Mouse (Mus musculus) midbrain, embryonic 16.5 days (tissue): ENCODE measurements at regions not wholly inside any gene's neighbourhood (a gene's known extent, or its start where the extent isn't known, plus 50 kb on each side); places are given as distances from the start of the nearest gene placed in this dataset.

Source experiments
- ATAC-seq: fragments of 200-750 bp; cut with Nextera tagmentation; 2 replicates; pipeline ENCODE4 v1.8.0; 2017; ENCODE audit warnings: moderate TSS enrichment
- H3K27ac ChIP-seq: fragments of 300-500 bp; sonication (generic); 2 replicates; pipeline ENCODE4 v1.5.1; 2014; ENCODE audit warnings: mild to moderate bottlenecking, low read length, mixed read lengths
- H3K27me3 ChIP-seq: fragments of 300-500 bp; sonication (generic); 2 replicates; pipeline ENCODE4 v1.6.1; 2014; ENCODE audit warnings: low read depth, low read length, mixed read lengths; ENCODE audit not compliant: control insufficient read depth, insufficient read depth
- H3K36me3 ChIP-seq: fragments of 300-500 bp; sonication (generic); 2 replicates; pipeline ENCODE4 v1.6.1; 2014; ENCODE audit warnings: mild to moderate bottlenecking, low read length, moderate library complexity, mixed read lengths; ENCODE audit not compliant: control insufficient read depth, insufficient read depth
- H3K4me1 ChIP-seq: fragments of 300-500 bp; sonication (generic); 2 replicates; pipeline ENCODE4 v1.6.1; 2014; ENCODE audit warnings: mild to moderate bottlenecking, low read length, mixed read lengths; ENCODE audit not compliant: control insufficient read depth, insufficient read depth
- H3K4me2 ChIP-seq: fragments of 300-500 bp; sonication (generic); 2 replicates; pipeline ENCODE4 v1.6.1; 2014; ENCODE audit warnings: mild to moderate bottlenecking, low read length, mixed read lengths
- H3K4me3 ChIP-seq: fragments of 300-500 bp; sonication (generic); 2 replicates; pipeline ENCODE4 v1.5.1; 2014; ENCODE audit warnings: low read depth, mild to moderate bottlenecking, low read length, moderate library complexity, mixed read lengths
- H3K9ac ChIP-seq: fragments of 300-500 bp; sonication (generic); 2 replicates; pipeline ENCODE4 v1.6.1; 2014; ENCODE audit warnings: low read depth, low read length, mixed read lengths
- H3K9me3 ChIP-seq: fragments of 300-500 bp; sonication (generic); replicated peaks from 2 replicates; pipeline ENCODE4 v1.6.1; 2014; ENCODE audit warnings: mild to moderate bottlenecking, low read length, mixed read lengths; ENCODE audit not compliant: control insufficient read depth, poor library complexity, severe bottlenecking
- WGBS: fragments of 180-500 bp; shearing (Covaris S2); extraction: QIAGEN DNeasy Blood & Tissue Kit; methylation state at CpG from one replicate; pipeline ENCODE4 v1.1.7; 2014; 5-methylcytosine and 5-hydroxymethylcytosine counted together

GRCm38 (mm10) chr9:83221866-83222265 is 75.4 kb upstream of the Hmgn3 start:
- Histone ChIP-seq H3K36me3 (no peaks in the 10 kb centered on the region), H3K9ac (no peak overlapping the region), H3K4me1 (no peaks in the 10 kb centered on the region), H3K9me3 (no peaks in the 10 kb centered on the region), H3K27ac (no peak overlapping the region), H3K27me3 (no peaks in the 10 kb centered on the region), H3K4me3 (no peak overlapping the region), H3K4me2 (no peak overlapping the region)
- no peak for ATAC-seq

- WGBS, result 82% methylated on average over 5 of the region's 5 CpGs
- Histone ChIP-seq H3K9me3 (no peaks in the 10 kb centered on the region), H3K36me3 (no peaks in the 10 kb centered on the region), H3K4me3 (no peak overlapping the region), H3K4me1 (no peaks in the 10 kb centered on the region), H3K27me3 (no peaks in the 10 kb centered on the region), H3K4me2 (no peak overlapping the region), H3K27ac (no peak overlapping the region), H3K9ac (no peak overlapping the region)
- ATAC-seq, result no peak
Observed at GRCm38 (mm10) chr9:83202583-83202982, 56.1 kb upstream of the Hmgn3 start.

- Histone ChIP-seq H3K9ac (no peak overlapping the region), H3K27ac (no peak overlapping the region), H3K27me3 (no peaks in the 10 kb centered on the region), H3K4me1 (no peaks in the 10 kb centered on the region), H3K4me2 (no peak overlapping the region), H3K36me3 (no peaks in the 10 kb centered on the region), H3K9me3 (no peaks in the 10 kb centered on the region), H3K4me3 (no peak overlapping the region)
- ATAC-seq, result no peak
- 89% methylated on average over 3 of the region's 3 CpGs for WGBS
Observed at GRCm38 (mm10) chr9:83199771-83200170, 53.3 kb upstream of the Hmgn3 start.

- H3K27ac ChIP-seq, result no peak overlapping the region
- H3K4me1 ChIP-seq, result no peaks in the 10 kb centered on the region
- ATAC-seq, result no peak
- WGBS, result 80% methylated on average over 3 of the region's 3 CpGs
- no peak overlapping the region for H3K9ac ChIP-seq
- no peaks in the 10 kb centered on the region for H3K36me3 ChIP-seq
- H3K4me3 ChIP-seq, result no peak overlapping the region
- no peaks in the 10 kb centered on the region for H3K27me3 ChIP-seq
- H3K9me3 ChIP-seq, result no peaks in the 10 kb centered on the region
- H3K4me2 ChIP-seq, result no peak overlapping the region
Observed at GRCm38 (mm10) chr9:83199176-83199575, 52.7 kb upstream of the Hmgn3 start.

GRCm38 (mm10) chr9:83197013-83197412 is 50.5 kb upstream of the Hmgn3 start:
- WGBS, result 90% methylated on average over 5 of the region's 5 CpGs
- Histone ChIP-seq H3K27me3 (no peaks in the 10 kb centered on the region), H3K4me3 (no peak overlapping the region), H3K9ac (no peak overlapping the region), H3K4me1 (no peaks in the 10 kb centered on the region), H3K4me2 (no peak overlapping the region), H3K36me3 (no peaks in the 10 kb centered on the region), H3K9me3 (no peaks in the 10 kb centered on the region), H3K27ac (no peak overlapping the region)
- ATAC-seq, result no peak
